Mouse (Mus musculus): ENCODE measurements around the gene Nme8. TPM values are rescaled to one million over a fixed set of nuclear protein-coding genes. Genes with fewer than 3 reads are reported as not detected.

Gene Nme8
- polyA plus RNA-seq, 1 experiment from 2014 or later: not detected

- Histone ChIP-seq H3K27me3 (ENCODE audit: insufficient read depth, low read length) (no peaks in the 10 kb centered on the region), H3K9ac (replicated peaks; ENCODE audit: low read length) (no peak overlapping the region), H3K4me3 (ENCODE audit: low read length) (no peak overlapping the region), H3K36me3 (ENCODE audit: insufficient read depth, low read length) (no peaks in the 10 kb centered on the region), H3K27ac (ENCODE audit: low read length) (no peak overlapping the region), H3K4me1 (ENCODE audit: insufficient read depth, low read length) (no peaks in the 10 kb centered on the region), H3K9me3 (ENCODE audit: low read length) (no peaks in the 10 kb centered on the region), H3K4me2 (replicated peaks; ENCODE audit: low read depth, low read length) (no peak overlapping the region)
- ATAC-seq (ENCODE audit: low FRiP score, low TSS enrichment): no peak
- WGBS: 75% methylated on average over 1 of the region's 1 CpGs
These were observed 93.9 kb downstream of the Nme8 start for GRCm38 (mm10) chr13:19603719-19604118.

- Histone ChIP-seq H3K27me3 (ENCODE audit: insufficient read depth, low read length) (no peaks in the 10 kb centered on the region), H3K27ac (ENCODE audit: low read length) (no peak overlapping the region), H3K4me1 (ENCODE audit: insufficient read depth, low read length) (no peaks in the 10 kb centered on the region), H3K4me2 (replicated peaks; ENCODE audit: low read depth, low read length) (no peak overlapping the region), H3K36me3 (ENCODE audit: insufficient read depth, low read length) (no peaks in the 10 kb centered on the region), H3K9ac (replicated peaks; ENCODE audit: low read length) (no peak overlapping the region), H3K9me3 (ENCODE audit: low read length) (no peaks in the 10 kb centered on the region), H3K4me3 (ENCODE audit: low read length) (no peak overlapping the region)
- no peak for ATAC-seq (ENCODE audit: low FRiP score, low TSS enrichment)
- 79% methylated on average over 1 of the region's 1 CpGs for WGBS
These were observed 95.1 kb downstream of the Nme8 start for GRCm38 (mm10) chr13:19602531-19602930.

GRCm38 (mm10) chr13:19599242-19599641 is 98.4 kb downstream of the Nme8 start:
- 85% methylated on average over 6 of the region's 6 CpGs for WGBS
- no peaks in the 10 kb centered on the region for H3K4me1 ChIP-seq (ENCODE audit: insufficient read depth, low read length)
- H3K27ac ChIP-seq (ENCODE audit: low read length): no peak overlapping the region
- no peaks in the 10 kb centered on the region for H3K27me3 ChIP-seq (ENCODE audit: insufficient read depth, low read length)
- ATAC-seq (ENCODE audit: low FRiP score, low TSS enrichment): no peak
- H3K9ac ChIP-seq (replicated peaks; ENCODE audit: low read length): no peak overlapping the region
- no peaks in the 10 kb centered on the region for H3K36me3 ChIP-seq (ENCODE audit: insufficient read depth, low read length)
- no peak overlapping the region for H3K4me3 ChIP-seq (ENCODE audit: low read length)
- no peak overlapping the region for H3K4me2 ChIP-seq (replicated peaks; ENCODE audit: low read depth, low read length)
- H3K9me3 ChIP-seq (ENCODE audit: low read length): no peaks in the 10 kb centered on the region

GRCm38 (mm10) chr13:19595141-19595540 is 102.5 kb downstream of the Nme8 start:
- H3K9me3 ChIP-seq (ENCODE audit: low read length): no peaks in the 10 kb centered on the region
- no peaks in the 10 kb centered on the region for H3K4me1 ChIP-seq (ENCODE audit: insufficient read depth, low read length)
- no peak overlapping the region for H3K9ac ChIP-seq (replicated peaks; ENCODE audit: low read length)
- WGBS: 94% methylated on average over 1 of the region's 1 CpGs
- no peaks in the 10 kb centered on the region for H3K27me3 ChIP-seq (ENCODE audit: insufficient read depth, low read length)
- H3K27ac ChIP-seq (ENCODE audit: low read length): no peak overlapping the region
- no peak overlapping the region for H3K4me3 ChIP-seq (ENCODE audit: low read length)
- no peaks in the 10 kb centered on the region for H3K36me3 ChIP-seq (ENCODE audit: insufficient read depth, low read length)
- no peak overlapping the region for H3K4me2 ChIP-seq (replicated peaks; ENCODE audit: low read depth, low read length)
- no peak for ATAC-seq (ENCODE audit: low FRiP score, low TSS enrichment)

Other genes with a start within 250 kb of the Nme8 start
- 24.3 and 26.2 TPM in 2 replicates for gene Epdr1, start 77.9 kb downstream of the Nme8 start, polyA plus RNA-seq (2015; fragmentation: Nextera tagmentation; extraction: Ambion mirVana)
- gene Sfrp4, start 74.7 kb downstream of the Nme8 start, polyA plus RNA-seq (2015; fragmentation: Nextera tagmentation; extraction: Ambion mirVana): 2.2 and 2.4 TPM in 2 replicates
- 0.25 and 0.28 TPM in 2 replicates for gene Gpr141, start 126.5 kb upstream of the Nme8 start, polyA plus RNA-seq (2015; fragmentation: Nextera tagmentation; extraction: Ambion mirVana)

Data from kidney, embryonic 16.5 days (tissue).